Mouse (Mus musculus): ENCODE results near the gene Chil3.

DNA sequence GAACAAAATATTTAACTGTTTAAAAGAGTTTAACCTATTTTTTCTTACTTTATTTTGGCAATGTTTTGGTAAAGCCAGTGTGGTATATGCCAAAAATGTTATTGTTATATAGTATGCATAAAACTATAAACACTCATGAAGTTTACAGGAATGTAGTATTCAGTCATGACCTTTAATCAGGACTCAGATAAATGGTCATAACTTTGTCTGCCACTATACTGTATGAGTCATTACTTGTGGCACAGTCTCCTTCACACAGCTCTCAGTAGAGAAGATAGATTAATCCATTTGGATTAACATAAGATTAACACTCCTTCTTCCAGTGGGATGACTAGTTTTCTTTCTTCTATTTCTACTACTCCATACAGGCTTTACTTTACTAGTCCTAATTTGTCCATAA, 28.9 kb upstream of the Chil3 start:
- no peak for TF ChIP-seq CTCF (IDR thresholded peaks at IDR 0.05)
- TF ChIP-seq EP300 (IDR thresholded peaks at IDR 0.05), result no peak

Data from lung, postnatal 0 days (tissue).